Mouse (Mus musculus): Measurements from ENCODE around the gene Col6a4. TPM values are rescaled to one million over a fixed set of nuclear protein-coding genes. Genes with fewer than 3 reads are reported as not detected.

Gene Col6a4
- total and polyA plus RNA-seq, 3 experiments = 0.08 to 0.74 (median 0.47) TPM

DNA sequence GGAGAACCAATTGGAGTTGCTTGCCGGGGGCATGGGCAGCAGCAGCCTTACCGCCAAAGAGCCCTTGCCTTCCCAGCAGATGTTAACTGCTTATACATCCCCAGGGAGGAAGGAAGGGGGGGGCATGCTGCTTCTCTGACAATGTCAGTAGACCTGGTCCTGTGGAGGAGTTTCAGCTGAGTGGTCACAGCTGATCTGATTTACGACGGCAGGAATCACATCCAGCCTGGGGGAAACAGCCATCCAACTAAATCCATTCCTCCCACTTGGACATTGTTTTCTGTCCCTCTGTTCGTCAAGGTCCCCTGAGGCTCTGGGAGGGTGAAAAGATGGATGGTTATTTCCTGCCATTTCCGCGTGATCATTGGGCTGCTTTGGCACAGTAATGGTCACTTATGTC is 7.8 kb upstream of the Col6a4 start:
- no peak for DNase-seq (ENCODE audit: extremely low read depth)
- no peak overlapping the region for H3K4me3 ChIP-seq (replicated peaks in 1 of 3; ENCODE audit: low read depth in 2 of 3, low read length in 2 of 3, poor library complexity in 1 of 3)
- no peaks in the 10 kb centered on the region for H3K36me3 ChIP-seq (replicated peaks in 1 of 2; ENCODE audit: control insufficient read depth in 1 of 2, insufficient read depth in 1 of 2, low read length in 1 of 2)
- H3K4me2 ChIP-seq (ENCODE audit: insufficient read depth, low read depth, poor library complexity, severe bottlenecking) = no peak overlapping the region
- dilution Hi-C loops (cut with MboI; ENCODE audit: extremely low pct_ligation_motif_present, extremely low pct_unique_long_range_greater_than_20kb, low sequenced_read_pairs) = no loop called here
- H3K9ac ChIP-seq (ENCODE audit: insufficient read depth, low read depth) = no peak overlapping the region
- in situ Hi-C loops (cut with MboI; ENCODE audit: low pct_ligation_motif_present, low pct_unique_long_range_greater_than_20kb, low sequenced_read_pairs) = no loop called here
- H3K27me3 ChIP-seq (replicated peaks) = peaks cover 31% of the 10 kb centered on the region
- H3K4me1 ChIP-seq (ENCODE audit: control insufficient read depth in 1 of 2, insufficient read depth in 2 of 2) = no peaks in the 10 kb centered on the region
- TF ChIP-seq MAZ (IDR thresholded peaks at IDR 0.05; ENCODE audit: low read depth, low read length) (no peak), ZMIZ1 (IDR thresholded peaks at IDR 0.05; ENCODE audit: low read depth, low read length) (no peak), KAT2A (IDR thresholded peaks at IDR 0.05; ENCODE audit: insufficient replicate concordance, low read length) (no peak), ETS1 (conservative IDR thresholded peaks at IDR 0.05; ENCODE audit: low read depth, low read length) (no peak), MXI1 (IDR thresholded peaks at IDR 0.05; ENCODE audit: low read depth, low read length) (no peak), POLR2A (IDR thresholded peaks at IDR 0.05; ENCODE audit: low read depth, low read length) (no peak), RCOR1 (conservative IDR thresholded peaks at IDR 0.05; ENCODE audit: low read depth, low read length) (no peak), CHD2 (IDR thresholded peaks at IDR 0.05; ENCODE audit: low read length) (no peak), RAD21 (IDR thresholded peaks at IDR 0.05; ENCODE audit: low read depth, low read length) (no peak), CHD1 (IDR thresholded peaks at IDR 0.05; ENCODE audit: low read depth, low read length) (no peak), POLR2AphosphoS2 (IDR thresholded peaks at IDR 0.05; ENCODE audit: low read depth, low read length) (no peak), PAX5 (IDR thresholded peaks at IDR 0.05; ENCODE audit: low read length) (no peak), ZKSCAN1 (IDR thresholded peaks at IDR 0.05; ENCODE audit: borderline replicate concordance, low read depth, low read length) (no peak), ZC3H11A (IDR thresholded peaks at IDR 0.05; ENCODE audit: low read depth, low read length) (no peak), NRF1 (IDR thresholded peaks at IDR 0.05; ENCODE audit: low read depth, low read length) (no peak), NELFE (IDR thresholded peaks at IDR 0.05; ENCODE audit: low read depth, low read length) (no peak), JUN (IDR thresholded peaks at IDR 0.05; ENCODE audit: insufficient read depth, low read depth, low read length) (no peak)
- H3K9me3 ChIP-seq (replicated peaks; ENCODE audit: low read length) = peaks cover 8% of the 10 kb centered on the region
- no peaks in the 10 kb centered on the region for H3K79me2 ChIP-seq (replicated peaks; ENCODE audit: control insufficient read depth, extremely low read depth, insufficient read depth, poor library complexity, severe bottlenecking)
- H3K27ac ChIP-seq (ENCODE audit: insufficient read depth, low read depth) = no peak overlapping the region

DNA sequence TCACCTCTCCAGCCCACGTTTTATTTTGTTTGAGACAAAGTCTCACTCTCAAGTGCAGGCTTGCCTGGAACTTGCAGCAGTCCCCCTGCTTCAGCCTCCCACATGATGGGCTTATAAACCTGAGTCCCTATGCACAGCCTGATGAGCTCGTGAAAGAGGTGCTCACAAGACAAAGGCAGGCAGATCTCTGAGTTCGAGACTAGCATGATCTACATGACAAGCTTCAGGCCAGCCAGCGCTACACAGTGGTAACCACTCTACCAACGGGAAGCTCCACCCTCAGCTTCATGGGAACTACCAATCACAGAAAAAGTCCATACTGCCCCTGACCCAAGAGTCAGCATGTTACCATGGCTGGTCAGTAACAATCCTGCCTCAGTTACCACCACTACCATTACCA is 4.6 kb upstream of the Col6a4 start:
- dilution Hi-C loops (cut with MboI; ENCODE audit: extremely low pct_ligation_motif_present, extremely low pct_unique_long_range_greater_than_20kb, low sequenced_read_pairs) (no loop called here), in situ Hi-C loops (cut with MboI; ENCODE audit: low pct_ligation_motif_present, low pct_unique_long_range_greater_than_20kb, low sequenced_read_pairs) (no loop called here)
- H3K4me2 ChIP-seq (ENCODE audit: insufficient read depth, low read depth, poor library complexity, severe bottlenecking) = no peak overlapping the region
- no peaks in the 10 kb centered on the region for H3K4me1 ChIP-seq (ENCODE audit: control insufficient read depth in 1 of 2, insufficient read depth in 2 of 2)
- no peak for DNase-seq (ENCODE audit: extremely low read depth)
- no peak overlapping the region for H3K4me3 ChIP-seq (replicated peaks in 1 of 3; ENCODE audit: low read depth in 2 of 3, low read length in 2 of 3, poor library complexity in 1 of 3)
- peaks cover 5% of the 10 kb centered on the region for H3K9me3 ChIP-seq (replicated peaks; ENCODE audit: low read length)
- peaks cover 39% of the 10 kb centered on the region for H3K27me3 ChIP-seq (replicated peaks)
- H3K27ac ChIP-seq (ENCODE audit: insufficient read depth, low read depth) = no peak overlapping the region
- no peaks in the 10 kb centered on the region for H3K79me2 ChIP-seq (replicated peaks; ENCODE audit: control insufficient read depth, extremely low read depth, insufficient read depth, poor library complexity, severe bottlenecking)
- no peak overlapping the region for H3K9ac ChIP-seq (ENCODE audit: insufficient read depth, low read depth)
- H3K36me3 ChIP-seq (replicated peaks in 1 of 2; ENCODE audit: control insufficient read depth in 1 of 2, insufficient read depth in 1 of 2, low read length in 1 of 2) = no peaks in the 10 kb centered on the region
- TF ChIP-seq JUND (conservative IDR thresholded peaks at IDR 0.05; ENCODE audit: low read depth, low read length) (no peak), SIN3A (IDR thresholded peaks at IDR 0.05; ENCODE audit: low read length) (no peak), RAD21 (IDR thresholded peaks at IDR 0.05; ENCODE audit: low read depth, low read length) (no peak), POLR2AphosphoS2 (IDR thresholded peaks at IDR 0.05; ENCODE audit: low read depth, low read length) (no peak), ELF1 (IDR thresholded peaks at IDR 0.05; ENCODE audit: low read depth, low read length) (no peak), MYC (IDR thresholded peaks at IDR 0.05; ENCODE audit: low read depth, low read length) (no peak), EP300 (IDR thresholded peaks at IDR 0.05; ENCODE audit: low read length) (no peak), TBP (conservative IDR thresholded peaks at IDR 0.05; ENCODE audit: low read depth, low read length) (no peak), KAT2A (IDR thresholded peaks at IDR 0.05; ENCODE audit: insufficient replicate concordance, low read length) (no peak), PAX5 (IDR thresholded peaks at IDR 0.05; ENCODE audit: low read length) (no peak), ZMIZ1 (IDR thresholded peaks at IDR 0.05; ENCODE audit: low read depth, low read length) (no peak), NRF1 (IDR thresholded peaks at IDR 0.05; ENCODE audit: low read depth, low read length) (no peak), IRF4 (IDR thresholded peaks at IDR 0.05; ENCODE audit: low read depth, low read length) (no peak), SMC3 (IDR thresholded peaks at IDR 0.05; ENCODE audit: low read depth, low read length) (no peak), MAFK (IDR thresholded peaks at IDR 0.05; ENCODE audit: insufficient replicate concordance, low read length) (no peak), CTCF (conservative IDR thresholded peaks at IDR 0.05 in 1 of 2, IDR thresholded peaks at IDR 0.05 in 1 of 2; ENCODE audit: low read depth in 2 of 2, low read length in 2 of 2) (no peak)
